Mouse (Mus musculus): ENCODE measurements around the gene Lrp1.

The Lrp1 gene

DNA sequence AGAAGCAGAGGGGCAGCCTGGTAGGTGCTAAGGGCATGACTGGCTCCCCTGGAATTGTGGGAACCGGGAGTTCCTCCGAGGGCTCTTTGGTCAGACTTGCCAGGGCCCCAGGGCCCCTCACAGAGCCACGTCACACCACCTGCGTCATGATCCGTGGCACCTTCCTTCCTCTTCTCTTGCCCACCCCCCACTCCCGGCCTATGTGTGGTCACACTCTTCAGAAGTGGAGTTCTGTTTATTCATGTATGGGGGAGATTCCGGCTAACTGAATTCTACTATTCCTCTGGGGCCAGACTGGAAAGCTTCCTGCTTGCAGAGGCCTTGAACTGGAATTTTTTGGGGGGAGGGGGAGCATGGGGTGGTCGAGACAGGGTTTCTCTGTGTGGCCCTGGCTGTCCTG is 57.1 kb downstream of the Lrp1 start:
- DNase-seq (ENCODE audit: extremely low spot score, low spot score) = no peak

DNA sequence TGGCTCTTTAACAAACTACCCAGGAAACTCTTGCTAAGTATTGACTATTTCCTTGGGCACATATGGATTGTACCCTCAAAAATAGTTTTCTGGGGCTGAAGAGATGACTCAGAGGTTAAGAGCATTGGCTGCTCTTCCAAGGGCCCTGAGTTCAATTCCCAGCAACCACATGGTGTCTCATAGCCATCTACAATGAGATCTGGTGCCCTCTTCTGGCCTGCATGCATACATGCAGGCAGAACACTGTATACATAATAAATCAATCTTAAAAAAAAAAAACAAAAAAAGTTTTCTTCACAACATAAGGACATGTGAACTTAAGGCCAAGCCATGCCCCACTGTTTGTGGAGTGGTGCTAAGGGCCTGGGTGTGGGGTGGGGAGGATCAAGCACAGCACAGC is 59.8 kb downstream of the Lrp1 start:
- no peak for DNase-seq (ENCODE audit: extremely low spot score, low spot score)

DNA sequence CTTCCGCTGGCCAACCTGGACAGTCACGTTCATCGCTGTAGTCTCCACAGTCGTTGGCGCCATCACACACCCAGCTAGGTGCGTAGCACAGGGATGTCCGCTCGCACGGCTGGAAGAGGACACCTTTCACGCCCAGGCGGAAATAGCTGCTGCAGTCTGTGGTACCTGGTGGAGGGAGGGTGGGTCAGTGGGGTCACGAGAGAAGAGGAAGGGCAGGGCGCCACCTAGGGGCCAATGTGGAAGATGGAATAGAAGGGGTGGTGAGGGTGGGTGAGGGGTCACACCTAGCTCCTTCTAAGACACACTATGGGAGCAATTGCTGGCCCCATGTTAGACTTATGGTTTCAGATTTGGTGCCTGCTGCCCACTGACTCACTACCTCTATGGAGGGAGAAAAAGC is 63.6 kb downstream of the Lrp1 start:
- DNase-seq (ENCODE audit: extremely low spot score, low spot score) = no peak

DNA sequence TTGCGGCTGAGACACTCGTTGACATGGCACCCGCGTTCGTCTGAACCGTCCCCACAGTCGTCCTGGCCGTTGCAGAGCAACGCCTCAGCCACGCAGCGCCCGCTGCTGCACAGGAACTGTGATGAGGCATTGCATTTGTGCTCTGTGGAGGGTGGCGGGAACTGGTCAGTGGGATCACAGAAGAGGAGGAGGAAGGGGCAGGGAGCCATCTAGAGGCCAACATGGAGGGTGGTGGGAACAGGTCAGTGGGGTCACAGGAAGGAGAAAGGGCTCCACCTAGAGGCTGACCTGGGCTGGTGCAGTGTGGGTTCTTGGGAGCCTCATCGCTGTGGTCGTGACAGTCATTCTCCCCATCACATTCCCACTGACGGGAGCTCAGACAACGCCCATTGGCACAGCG is 65.2 kb downstream of the Lrp1 start:
- peak; percentile 48 for DNase-seq (ENCODE audit: extremely low spot score, low spot score)

DNA sequence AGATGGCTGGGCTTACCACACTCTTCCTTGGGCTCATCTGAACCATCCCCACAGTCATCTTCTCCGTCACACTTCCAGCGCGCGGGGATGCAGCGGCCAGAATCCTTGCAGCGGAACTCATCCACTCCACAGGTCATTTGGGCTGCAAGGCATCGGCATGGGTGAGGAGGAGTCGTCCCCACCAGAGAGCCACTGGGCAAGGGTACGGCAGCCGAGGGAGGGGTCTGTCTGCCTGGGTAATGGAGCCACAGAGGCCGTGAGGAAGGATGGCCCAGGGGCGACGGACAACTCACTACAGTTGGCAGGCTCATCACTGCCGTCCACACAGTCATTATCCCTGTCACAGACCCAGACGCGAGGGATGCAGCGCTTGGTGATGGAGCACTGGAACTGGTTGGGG is 71.1 kb downstream of the Lrp1 start:
- no peak for DNase-seq (ENCODE audit: extremely low spot score, low spot score)

DNA sequence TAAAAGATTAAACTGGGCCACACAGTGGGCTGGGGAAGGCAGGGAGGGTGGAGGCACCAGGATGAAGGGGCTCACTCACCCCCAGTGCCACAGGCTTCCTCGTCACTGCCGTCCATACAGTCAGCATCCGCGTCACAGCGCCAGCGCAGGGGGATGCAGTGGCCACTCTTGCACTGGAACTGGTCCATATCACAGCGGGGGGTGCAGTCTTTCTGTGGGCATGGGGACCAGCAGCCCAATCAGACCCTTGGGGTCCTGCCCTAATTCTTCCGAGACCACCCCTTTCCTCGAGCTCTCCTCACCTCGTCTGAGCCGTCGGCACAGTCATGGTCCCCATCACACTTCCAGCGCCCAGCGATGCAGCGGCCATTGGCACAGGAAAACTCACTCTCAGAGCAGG is 72.7 kb downstream of the Lrp1 start:
- DNase-seq (ENCODE audit: extremely low spot score, low spot score) = no peak

DNA sequence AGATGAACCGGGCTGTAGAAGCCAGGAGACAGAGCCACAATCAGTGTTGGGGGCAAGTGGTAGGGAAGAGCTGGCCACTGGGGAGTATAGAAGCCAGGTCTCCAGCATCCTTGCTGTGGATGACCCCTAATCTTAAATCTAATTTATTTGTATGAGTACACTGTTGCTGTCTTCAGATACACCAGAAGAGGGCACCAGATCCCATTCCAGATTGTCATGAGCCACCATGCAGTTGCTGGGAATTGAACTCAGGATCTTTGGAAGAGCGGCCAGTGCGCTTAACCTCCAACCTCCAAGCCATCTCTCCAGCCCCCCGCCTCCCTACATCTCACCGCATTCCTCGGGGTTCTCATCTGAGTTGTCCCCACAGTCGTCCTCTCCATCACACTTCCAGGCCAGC is 74.4 kb downstream of the Lrp1 start:
- DNase-seq (ENCODE audit: extremely low spot score, low spot score) = no peak

DNA sequence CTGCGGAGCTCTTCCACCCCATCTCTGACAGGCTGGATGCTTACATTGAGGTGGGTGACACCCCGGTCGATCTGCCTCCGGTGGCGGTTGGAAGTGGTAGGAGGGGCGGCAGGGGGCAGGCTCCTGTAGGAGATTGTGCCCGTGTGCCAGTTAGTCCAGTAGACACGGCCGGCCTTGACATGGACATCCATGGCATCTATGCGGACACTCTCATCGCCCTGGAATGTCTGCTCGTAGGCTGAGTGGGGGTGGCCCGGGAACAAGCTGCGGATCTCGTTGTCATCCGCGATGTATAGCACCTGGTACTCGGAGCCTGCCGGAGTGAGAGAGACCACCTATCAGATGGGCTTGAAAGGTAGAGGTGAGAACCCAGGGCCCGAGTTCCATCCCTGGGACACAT is 76.6 kb downstream of the Lrp1 start:
- no peak for DNase-seq (ENCODE audit: extremely low spot score, low spot score)

DNA sequence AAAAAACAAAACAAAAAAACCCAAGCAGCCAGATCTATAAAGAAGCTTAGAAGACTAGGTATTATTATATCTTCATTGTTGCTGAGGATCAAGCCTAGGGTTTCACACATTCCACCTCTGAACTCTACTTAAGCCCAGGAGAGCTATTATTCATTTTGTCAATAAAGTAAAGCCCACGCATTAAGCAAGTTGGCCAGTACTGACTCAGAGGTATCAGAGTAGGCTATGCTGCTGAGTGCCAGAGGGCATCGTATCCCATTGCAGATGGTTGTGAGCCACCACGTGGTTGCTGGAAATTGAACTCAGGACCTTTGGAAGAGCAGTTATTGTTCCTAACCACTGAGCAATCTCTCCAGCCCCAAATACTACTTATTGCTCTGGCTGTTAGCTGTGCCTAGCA is 77.0 kb downstream of the Lrp1 start:
- DNase-seq (ENCODE audit: extremely low spot score, low spot score) = no peak

DNA sequence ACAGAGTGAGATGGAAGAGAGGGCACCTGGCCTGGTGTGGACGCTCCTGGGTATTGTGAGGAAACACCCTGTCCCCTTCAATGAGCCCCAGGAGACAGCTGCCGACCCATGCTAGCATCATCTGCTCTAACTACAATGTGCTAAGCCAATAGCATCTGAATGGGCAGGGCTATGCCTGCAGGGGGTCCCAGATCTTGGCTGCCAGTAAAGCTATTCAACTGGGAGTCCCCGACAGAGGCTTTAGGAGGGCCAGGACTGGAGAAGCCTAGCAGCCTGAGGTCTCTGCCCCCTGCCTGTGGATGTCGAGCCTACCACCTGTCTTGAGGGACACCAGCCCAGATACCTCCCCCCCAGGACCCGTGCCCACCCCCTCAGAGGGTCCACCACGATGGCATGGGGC is 78.2 kb downstream of the Lrp1 start:
- no peak for DNase-seq (ENCODE audit: extremely low spot score, low spot score)

DNA sequence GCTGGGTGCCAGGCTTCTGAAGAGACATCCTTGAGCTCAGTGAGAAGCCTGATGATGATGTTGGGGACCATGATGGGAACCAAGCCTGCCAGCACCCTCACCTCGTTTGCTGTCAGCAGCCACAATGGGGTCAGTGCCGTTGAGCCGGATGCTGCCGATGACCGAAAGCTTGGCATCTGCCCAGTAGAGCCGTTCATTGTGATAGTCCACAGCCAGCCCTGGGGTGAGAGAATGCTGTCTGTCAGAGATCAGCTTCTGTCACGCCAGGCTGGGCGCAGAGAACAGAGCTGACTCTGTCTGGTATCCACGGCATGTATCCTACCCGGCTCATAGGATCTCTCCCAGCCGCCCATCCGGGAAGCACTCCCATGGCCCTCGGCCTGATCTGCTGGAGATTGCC is 78.9 kb downstream of the Lrp1 start:
- no peak for DNase-seq (ENCODE audit: extremely low spot score, low spot score)

DNA sequence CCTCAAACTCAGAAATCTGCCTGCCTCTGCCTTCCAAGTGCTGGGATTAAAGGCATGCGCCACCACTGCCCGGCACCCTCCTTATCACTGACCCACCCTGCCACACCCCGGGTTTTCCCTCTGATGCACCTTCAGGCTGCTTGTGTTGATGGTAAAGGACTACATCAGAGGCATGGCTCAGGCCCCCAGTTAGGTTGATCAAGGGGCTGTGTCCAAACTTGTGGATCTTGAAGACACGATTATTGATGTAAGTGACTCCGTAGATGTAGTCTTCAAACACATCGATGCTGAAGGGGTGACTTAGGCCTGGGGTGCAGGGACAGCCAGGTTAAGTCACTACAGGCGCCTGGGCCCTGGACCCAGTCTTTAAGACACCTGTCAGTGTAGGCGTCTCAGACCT is 79.4 kb downstream of the Lrp1 start:
- no peak for DNase-seq (ENCODE audit: extremely low spot score, low spot score)

DNA sequence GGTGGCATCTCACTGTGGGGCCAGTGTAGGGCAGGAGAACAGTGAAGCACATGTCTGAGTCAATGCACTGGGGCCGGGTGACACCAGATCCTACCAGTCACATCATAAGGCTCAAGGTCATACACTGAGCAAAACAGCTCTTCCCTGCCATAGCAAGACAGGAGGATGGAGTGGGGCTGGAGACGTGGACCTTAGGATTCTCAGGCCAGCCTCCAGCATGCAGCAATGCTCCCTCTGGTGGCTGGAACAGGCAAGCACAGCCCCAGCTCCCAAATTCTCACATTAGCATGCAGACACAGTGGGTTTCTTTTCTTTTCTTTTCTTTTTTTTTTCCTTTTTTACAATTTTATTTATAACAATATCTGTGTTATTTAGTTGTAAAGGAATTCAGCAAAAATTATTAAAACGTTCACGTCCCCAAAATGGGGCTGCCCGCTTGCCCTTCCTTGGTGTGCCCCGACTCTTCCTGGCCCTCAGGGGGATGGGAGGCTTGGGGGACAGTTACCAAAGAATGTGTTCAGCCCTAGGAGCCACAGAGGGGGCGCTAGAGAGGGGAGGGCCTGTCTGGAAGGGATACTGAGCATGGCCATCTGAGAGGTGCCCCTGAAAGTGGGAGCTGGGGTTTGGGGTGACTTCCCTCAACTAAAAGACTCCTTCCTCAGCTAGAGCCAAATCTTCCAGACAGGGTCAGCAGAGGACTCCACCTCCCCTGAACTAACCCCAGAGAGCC is 82.9 kb downstream of the Lrp1 start:
- peak; percentile 79 for DNase-seq (ENCODE audit: extremely low spot score, low spot score)

DNA sequence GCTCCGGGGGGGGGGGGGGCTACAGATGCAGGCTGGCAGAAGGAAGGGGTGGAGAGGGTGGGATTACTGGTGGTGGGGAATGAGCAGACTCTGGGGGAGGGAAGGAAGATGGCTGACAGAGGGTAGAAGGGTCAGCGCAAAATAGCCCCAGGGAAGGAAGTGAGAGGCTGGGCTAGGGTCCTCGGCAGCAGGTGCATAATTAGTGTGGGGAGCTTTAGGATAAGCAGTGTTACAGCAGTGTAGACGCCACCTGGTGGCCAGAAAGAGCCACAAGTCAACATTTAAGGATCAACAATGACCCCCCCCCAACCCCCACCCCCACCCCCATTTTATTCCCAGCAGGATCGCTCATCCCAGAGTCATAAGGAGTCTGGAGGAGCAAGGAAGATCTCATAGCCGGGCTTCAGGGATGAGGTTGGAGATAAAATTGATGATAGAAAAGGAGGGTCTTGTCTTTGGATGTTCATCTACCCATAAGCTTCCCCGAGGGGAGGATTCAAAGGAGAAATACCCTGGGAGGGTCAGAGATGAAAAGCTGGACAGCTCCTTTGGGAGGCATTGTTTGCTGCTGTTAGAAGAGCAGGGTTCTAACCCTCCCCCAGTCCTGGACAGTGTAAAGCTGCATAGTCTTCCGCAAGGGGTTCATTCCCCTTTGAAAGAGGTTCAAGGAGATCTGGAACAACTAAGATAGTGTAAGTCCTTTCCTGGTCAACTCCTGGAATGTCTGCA is 84.2 kb downstream of the Lrp1 start:
- DNase-seq (ENCODE audit: extremely low spot score, low spot score) = peak; percentile 49

DNA sequence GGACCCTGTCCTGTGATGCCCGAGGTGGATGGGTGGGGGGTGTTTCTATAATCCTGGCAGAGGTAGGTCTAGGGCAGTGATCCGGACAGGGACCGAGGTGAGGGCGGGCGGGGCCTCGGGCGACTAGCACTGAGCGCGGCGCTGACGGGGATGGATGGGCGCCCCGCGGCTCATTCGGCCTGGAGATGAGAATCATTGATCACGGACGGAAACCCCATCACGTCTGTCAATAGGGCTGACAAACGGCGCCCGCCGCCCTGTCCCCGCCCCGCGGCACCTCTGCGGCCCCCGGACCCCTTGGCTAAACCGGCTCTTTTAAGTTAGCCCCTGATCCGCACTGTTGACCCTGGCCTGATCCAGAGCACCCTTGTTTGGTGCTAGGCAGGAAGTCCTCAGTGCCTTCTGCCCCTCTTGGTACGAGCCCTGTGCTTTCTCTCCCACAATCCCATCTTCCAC is 86.0 kb downstream of the Lrp1 start:
- DNase-seq (ENCODE audit: extremely low spot score, low spot score) = peak; percentile 57

DNA sequence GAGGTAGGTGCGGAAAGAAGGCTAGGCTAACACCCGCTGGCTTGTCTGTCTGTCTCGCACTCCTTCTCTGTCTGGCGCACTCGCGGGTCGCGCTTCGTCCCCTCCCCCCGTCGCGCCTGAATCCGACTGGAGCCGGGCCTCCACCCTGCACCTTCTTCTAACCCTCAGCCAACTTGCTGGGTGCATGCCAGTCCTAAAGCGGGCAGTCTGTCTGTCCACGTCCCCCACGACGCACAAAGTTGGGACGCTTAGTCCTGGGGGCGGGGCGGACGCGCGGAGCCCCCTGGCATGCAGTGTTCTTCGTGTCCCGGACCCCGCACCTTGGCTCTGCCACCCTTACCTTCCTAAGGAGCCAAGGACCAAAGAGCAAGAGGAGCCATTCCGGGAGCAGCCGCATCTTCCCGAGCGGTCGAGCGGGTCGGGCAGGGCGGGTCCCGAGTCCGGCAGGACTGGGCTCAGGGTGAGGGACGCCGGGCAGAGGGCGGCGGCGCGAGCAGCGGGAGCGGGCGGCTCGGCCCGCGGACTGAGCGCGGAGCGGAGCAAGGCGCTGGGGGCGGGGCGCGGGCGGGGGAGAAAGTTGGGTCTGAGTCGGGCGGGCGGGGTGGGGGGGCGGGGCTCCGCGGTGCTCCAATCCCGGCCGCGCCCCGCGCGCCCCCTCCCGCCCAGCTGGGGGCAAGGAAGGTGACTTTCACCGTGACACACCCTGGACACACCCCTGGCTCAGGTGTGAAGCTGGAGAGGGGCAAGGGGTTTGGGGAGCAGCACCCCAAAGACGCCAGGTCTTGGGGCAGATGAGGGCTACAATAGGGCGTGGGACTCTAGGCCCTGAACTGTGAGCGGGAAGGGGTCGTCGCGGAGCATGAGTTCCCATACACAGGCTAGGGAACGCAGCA is 86.7 kb downstream of the Lrp1 start, which contains the start of gene Nxph4:
Gene Nxph4 (minus strand): TSS at position 524 of the 893 bp plus-strand sequence.
- peak; percentile 49 for DNase-seq (ENCODE audit: extremely low spot score, low spot score)

DNA sequence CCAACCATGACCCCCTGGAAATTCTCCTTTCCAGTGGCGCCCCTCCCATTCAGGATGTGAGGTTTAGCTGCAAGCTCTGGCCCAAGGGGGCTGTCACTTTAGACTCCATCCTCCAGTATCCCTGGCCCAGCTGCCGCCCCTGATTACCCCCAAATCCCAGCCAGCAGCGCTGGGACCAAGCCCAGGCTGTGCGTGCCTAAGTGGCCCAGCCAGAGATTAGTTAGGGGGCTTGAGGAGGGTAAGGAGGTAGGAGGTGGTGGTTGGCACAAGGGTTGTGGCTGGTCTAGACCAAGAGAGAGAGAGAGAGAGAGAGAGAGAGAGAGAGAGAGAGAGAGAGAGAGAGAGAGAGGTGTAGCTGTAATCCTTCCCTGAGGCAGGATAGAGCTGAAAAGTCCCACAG is 89.4 kb downstream of the Lrp1 start:
- peak; percentile 32 for DNase-seq (ENCODE audit: extremely low spot score, low spot score)

DNA sequence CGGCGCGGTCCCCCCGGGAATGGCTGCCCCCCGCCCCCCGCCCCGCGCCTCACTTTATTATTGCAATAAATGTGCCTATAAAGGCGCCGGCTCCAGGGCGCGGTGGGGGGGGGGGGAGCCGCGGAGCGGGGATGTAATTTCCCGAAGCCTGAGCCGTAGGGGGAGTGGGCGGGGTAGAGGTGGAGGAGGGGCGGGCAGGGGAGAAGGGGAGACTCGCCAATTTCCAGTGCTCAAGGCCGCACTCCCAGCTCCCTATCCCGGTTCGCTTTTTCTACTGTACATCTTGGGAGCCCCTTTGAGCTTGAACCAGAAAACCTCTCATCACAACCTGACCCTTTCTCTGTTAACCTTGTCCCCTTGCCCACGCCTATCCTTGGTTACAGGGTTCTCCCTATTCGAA is 90.0 kb downstream of the Lrp1 start:
- DNase-seq (ENCODE audit: extremely low spot score, low spot score) = peak; percentile 34

DNA sequence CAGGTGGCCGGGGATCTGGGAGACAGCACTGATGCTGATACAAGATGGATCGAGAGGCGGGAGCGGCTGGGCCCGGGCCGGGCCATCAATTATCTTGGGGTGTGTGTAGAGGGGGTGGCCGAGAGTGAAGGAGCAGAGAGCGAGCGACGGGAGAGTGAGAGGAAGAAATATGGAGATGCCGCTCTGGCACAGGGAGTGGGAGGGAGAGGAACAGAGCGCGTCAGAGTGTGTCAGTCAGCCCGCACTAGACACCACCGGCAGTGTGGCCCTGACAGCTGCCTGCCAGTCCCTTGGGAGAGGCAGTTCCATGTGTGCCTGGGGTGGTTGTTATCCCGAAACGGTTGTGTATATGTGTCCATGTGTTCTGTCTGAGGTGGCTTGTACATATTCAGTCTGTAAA is 93.5 kb downstream of the Lrp1 start:
- DNase-seq (ENCODE audit: extremely low spot score, low spot score) = peak; percentile 64

DNA sequence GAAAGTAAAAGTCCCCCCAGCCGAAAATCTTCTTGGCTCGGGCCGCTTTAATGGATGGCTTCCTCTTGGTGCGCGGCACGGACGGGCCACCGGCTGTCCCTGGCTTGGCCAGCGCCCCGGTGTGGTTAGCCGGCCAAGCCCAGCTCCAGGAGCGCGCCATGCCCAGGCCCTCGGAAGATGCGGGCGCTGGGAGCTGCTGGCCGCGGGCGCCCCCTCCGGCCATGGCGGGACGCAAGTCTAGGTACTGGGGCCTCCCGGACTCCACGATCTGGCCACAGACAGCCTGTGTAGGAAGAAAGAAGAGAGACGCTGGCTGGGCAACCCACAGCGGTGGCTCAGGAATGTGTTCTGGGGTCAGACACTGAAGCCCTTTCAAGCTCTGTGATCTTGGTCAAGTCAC is 94.3 kb downstream of the Lrp1 start:
- DNase-seq (ENCODE audit: extremely low spot score, low spot score) = peak; percentile 76

DNA sequence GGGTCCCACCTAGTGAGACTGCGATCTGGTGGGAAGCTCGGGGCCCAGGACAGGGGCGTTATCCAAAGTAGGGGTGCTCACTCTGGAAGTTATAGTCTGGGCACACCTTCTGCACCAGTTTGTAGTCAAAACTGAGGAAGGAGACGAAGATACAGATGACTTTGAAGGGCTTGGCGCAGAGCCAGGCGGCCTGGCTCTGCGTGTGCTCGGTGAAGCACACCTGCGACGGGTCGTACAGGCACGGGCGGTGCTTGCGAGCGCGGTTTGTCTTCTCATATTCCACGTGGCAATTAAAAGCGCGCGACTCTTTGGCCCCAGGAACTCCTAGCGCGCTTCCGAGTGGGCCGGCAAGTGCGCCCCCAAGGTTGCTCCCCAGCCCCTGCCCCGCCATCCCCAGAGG is 94.9 kb downstream of the Lrp1 start:
- DNase-seq (ENCODE audit: extremely low spot score, low spot score) = peak; percentile 26

Measured in neural tube, embryonic 10.5 days (tissue).